Mouse (Mus musculus) kidney, embryonic 15.5 days (tissue): Measurements from ENCODE around the gene Zkscan14. TPM values are rescaled to one million over a fixed set of nuclear protein-coding genes. Genes with fewer than 3 reads are reported as not detected.
A peak's percentile ranks its signal among the peaks of the same experiment; 100 is the strongest.

Source experiments
- ATAC-seq: fragments of 200-750 bp; cut with Nextera tagmentation; replicated peaks from 2 replicates; pipeline ENCODE4 v1.8.0; 2017; ENCODE audit warnings: moderate TSS enrichment; ENCODE audit not compliant: low FRiP score
- H3K27ac ChIP-seq: fragments of 300-500 bp; sonication (generic); 2 replicates; pipeline ENCODE4 v1.5.1; 2015; ENCODE audit warnings: mild to moderate bottlenecking, inconsistent platforms
- H3K27me3 ChIP-seq: fragments of 300-500 bp; sonication (generic); 2 replicates; pipeline ENCODE4 v1.6.1; 2015; ENCODE audit warnings: inconsistent platforms
- H3K36me3 ChIP-seq: fragments of 300-500 bp; sonication (generic); 2 replicates; pipeline ENCODE4 v1.6.1; 2015; ENCODE audit warnings: inconsistent platforms
- H3K4me1 ChIP-seq: fragments of 300-500 bp; sonication (generic); 2 replicates; pipeline ENCODE4 v1.6.1; 2015; ENCODE audit warnings: inconsistent platforms
- H3K4me2 ChIP-seq: fragments of 300-500 bp; sonication (generic); 2 replicates; pipeline ENCODE4 v1.6.1; 2015; ENCODE audit warnings: moderate library complexity, mild to moderate bottlenecking, inconsistent platforms
- H3K4me3 ChIP-seq: fragments of 300-500 bp; sonication (generic); replicated peaks from 2 replicates; pipeline ENCODE4 v1.5.1; 2015; ENCODE audit warnings: mild to moderate bottlenecking, inconsistent platforms
- H3K9ac ChIP-seq: fragments of 300-500 bp; sonication (generic); 2 replicates; pipeline ENCODE4 v1.6.1; 2015; ENCODE audit warnings: mild to moderate bottlenecking, inconsistent platforms
- H3K9me3 ChIP-seq: fragments of 300-500 bp; sonication (generic); replicated peaks from 2 replicates; pipeline ENCODE4 v1.6.1; 2016; ENCODE audit warnings: inconsistent platforms
- WGBS: fragments of 180-500 bp; shearing (Covaris S2); methylation state at CpG from one replicate; pipeline ENCODE4 v1.1.7; 2015; ENCODE audit warnings: mixed read lengths; 5-methylcytosine and 5-hydroxymethylcytosine counted together
- polyA plus RNA-seq: library from polyadenylated mRNA; unstranded; fragments of >200 nt; fragmentation: Nextera tagmentation; extraction: Ambion mirVana; gene quantifications from 2 replicates; pipeline ENCODE4 v1.2.1, GENCODE M21; 2015

Gene Zkscan14
- polyA plus RNA-seq, 1 experiment from 2014 or later: 9.9 TPM

DNA sequence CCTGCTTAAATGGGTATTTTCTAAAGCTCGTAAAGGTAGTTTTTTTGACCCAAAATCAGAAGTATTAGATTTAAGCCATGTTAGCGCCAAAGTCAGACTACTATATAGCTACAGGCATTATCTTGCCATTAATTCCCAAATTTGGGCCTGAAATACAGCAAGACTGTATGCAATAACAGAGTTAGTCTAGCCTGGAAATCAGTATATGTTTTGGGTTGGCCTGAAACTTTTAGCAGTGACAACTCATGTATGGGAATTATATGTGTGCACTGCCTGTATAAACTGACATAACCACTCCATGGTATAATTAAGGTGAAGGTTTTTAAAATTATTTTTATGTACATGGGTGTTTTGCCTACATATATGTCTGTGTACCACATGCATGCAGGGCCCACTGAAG lies 9.7 kb downstream of the Zkscan14 start, which contains the start of gene Atp5j2:
Gene Atp5j2 (minus strand): TSS at position 101 of the 400 bp plus-strand sequence.
- ATAC-seq: no peak
- H3K36me3 ChIP-seq: peaks cover 56% of the 10 kb centered on the region
- peak within 1 kb of the TSS; percentile 92 for H3K9ac ChIP-seq
- WGBS: 95% methylated on average over 2 of the region's 2 CpGs
- H3K4me3 ChIP-seq: peak within 1 kb of the TSS; percentile 81
- no peaks in the 10 kb centered on the region for H3K9me3 ChIP-seq
- no peaks in the 10 kb centered on the region for H3K27me3 ChIP-seq
- peaks cover 20% of the 10 kb centered on the region for H3K4me1 ChIP-seq
- H3K27ac ChIP-seq: peak within 1 kb of the TSS; percentile 86
- H3K4me2 ChIP-seq: peak within 1 kb of the TSS; percentile 73

DNA sequence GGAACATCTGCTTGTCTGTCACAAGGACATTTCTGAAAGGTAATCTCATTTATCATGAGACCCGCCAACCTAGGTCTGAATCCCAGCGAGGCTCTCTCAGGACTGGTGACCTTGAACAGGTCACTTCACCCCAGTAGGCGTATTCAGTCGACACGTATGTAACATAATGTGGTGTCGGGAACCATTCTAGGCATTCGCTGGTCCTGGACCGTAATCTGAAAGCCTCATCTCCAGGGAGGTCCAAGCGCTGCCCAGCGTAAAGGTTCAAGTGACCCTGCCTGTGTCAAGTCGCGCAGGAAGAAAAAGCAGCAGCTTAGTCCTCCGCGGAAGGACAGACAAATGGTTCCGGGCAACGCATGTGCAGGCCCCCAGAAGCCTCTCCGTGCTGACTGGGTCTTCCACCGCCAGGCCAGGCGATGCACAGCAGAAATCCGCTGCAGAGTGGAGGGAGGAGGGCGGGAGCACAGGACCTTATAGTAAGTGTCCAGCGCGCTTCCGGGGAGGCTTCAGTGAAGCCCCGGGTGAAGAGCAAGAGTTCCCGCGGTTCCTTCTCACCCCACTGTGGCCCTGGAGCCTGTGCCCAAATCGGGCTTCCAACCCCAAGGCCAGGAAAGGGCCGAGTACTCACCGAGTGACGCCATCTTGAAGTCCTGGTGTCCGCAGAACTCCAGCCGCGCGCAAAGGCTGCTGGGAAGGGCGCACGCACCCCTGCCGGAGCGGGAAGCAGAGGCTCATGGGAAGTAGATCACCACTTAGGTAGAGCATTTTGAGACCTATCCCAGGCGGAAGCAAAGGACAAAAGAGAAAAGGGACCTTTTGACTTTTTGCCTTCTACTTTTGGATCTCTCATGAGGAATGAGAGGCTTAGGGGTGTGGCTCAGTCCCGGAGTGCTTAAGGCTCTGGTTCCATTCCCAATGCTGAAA lies 10.5 kb downstream of the Zkscan14 start:
- WGBS: under 1% methylated on average over 41 of the region's 41 CpGs
- Histone ChIP-seq H3K4me3 (peak overlapping the region; percentile 81), H3K9me3 (no peaks in the 10 kb centered on the region), H3K27ac (peak overlapping the region; percentile 86), H3K36me3 (peaks cover 58% of the 10 kb centered on the region), H3K9ac (peak overlapping the region; percentile 92), H3K4me1 (peaks cover 20% of the 10 kb centered on the region), H3K27me3 (no peaks in the 10 kb centered on the region), H3K4me2 (peak overlapping the region; percentile 73)
- ATAC-seq: peak; percentile 92

GRCm38 (mm10) chr5:145190373-145190772 lies 11.3 kb downstream of the Zkscan14 start:
- no peaks in the 10 kb centered on the region for H3K9me3 ChIP-seq
- H3K27me3 ChIP-seq: no peaks in the 10 kb centered on the region
- WGBS: 43% methylated on average over 5 of the region's 5 CpGs
- H3K9ac ChIP-seq: peak overlapping the region; percentile 92
- peak overlapping the region; percentile 81 for H3K4me3 ChIP-seq
- peaks cover 20% of the 10 kb centered on the region for H3K4me1 ChIP-seq
- H3K27ac ChIP-seq: no peak overlapping the region
- peak overlapping the region; percentile 73 for H3K4me2 ChIP-seq
- peaks cover 58% of the 10 kb centered on the region for H3K36me3 ChIP-seq
- no peak for ATAC-seq

DNA sequence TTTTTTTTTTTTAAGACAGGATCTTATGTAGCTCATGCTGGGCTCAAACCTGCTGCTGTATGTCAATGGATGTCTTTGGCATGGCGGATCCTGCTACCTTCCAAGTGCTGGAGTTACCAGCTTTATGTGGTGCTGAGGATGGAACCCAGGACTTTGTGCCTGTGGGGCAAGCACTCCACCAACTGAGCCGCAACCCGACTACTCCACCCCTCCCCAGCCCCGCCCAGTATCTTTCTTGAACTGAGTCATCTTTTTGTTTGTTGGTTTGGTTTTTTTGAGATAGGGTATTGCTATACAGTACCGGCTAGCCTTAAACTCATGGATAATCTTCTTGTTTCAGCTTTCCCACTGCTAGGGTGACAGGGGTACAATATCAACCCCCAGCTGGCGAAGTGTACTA lies 12.3 kb downstream of the Zkscan14 start:
- ATAC-seq: no peak
- Histone ChIP-seq H3K4me2 (no peak overlapping the region), H3K4me3 (no peak overlapping the region), H3K27ac (no peak overlapping the region), H3K27me3 (no peaks in the 10 kb centered on the region), H3K36me3 (peaks cover 58% of the 10 kb centered on the region), H3K9me3 (no peaks in the 10 kb centered on the region), H3K4me1 (peaks cover 20% of the 10 kb centered on the region), H3K9ac (no peak overlapping the region)
- 93% methylated on average over 6 of the region's 6 CpGs for WGBS

DNA sequence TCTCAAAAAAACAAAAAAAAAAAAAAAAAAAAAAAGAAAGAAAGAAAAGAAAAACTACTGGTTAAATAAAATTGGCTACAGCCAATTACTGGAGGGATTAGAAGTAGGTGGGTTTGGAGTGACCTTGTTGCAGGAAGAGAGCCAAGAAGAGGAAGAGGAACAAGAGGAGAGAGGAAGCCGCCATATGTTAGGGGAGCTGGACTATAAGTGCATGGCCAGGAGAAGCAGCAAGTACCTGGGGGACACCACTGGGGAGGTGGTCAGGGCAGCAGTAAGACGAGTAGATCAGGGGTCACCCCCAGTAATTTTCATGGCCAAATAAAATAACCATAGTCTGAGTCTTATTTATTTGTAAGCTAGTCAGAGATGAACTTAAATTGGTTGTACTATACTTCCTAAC lies 16.4 kb downstream of the Zkscan14 start:
- H3K9me3 ChIP-seq: no peaks in the 10 kb centered on the region
- 92% methylated on average over 2 of the region's 2 CpGs for WGBS
- peaks cover 11% of the 10 kb centered on the region for H3K4me1 ChIP-seq

GRCm38 (mm10) chr5:145178461-145178980 lies 23.1 kb downstream of the Zkscan14 start:
- Histone ChIP-seq H3K27ac (no peak overlapping the region), H3K27me3 (no peaks in the 10 kb centered on the region), H3K9me3 (no peaks in the 10 kb centered on the region), H3K9ac (no peak overlapping the region), H3K4me3 (no peak overlapping the region), H3K36me3 (peaks cover 100% of the 10 kb centered on the region), H3K4me2 (no peak overlapping the region), H3K4me1 (no peaks in the 10 kb centered on the region)
- WGBS: 77% methylated on average over 18 of the region's 18 CpGs
- ATAC-seq: no peak

More for the DNA sequence above, 16.4 kb downstream of the Zkscan14 start:
- Histone ChIP-seq H3K36me3 (peaks cover 91% of the 10 kb centered on the region), H3K27ac (no peak overlapping the region), H3K4me2 (no peak overlapping the region), H3K4me3 (no peak overlapping the region), H3K9ac (no peak overlapping the region), H3K27me3 (no peaks in the 10 kb centered on the region)
- ATAC-seq: no peak

DNA sequence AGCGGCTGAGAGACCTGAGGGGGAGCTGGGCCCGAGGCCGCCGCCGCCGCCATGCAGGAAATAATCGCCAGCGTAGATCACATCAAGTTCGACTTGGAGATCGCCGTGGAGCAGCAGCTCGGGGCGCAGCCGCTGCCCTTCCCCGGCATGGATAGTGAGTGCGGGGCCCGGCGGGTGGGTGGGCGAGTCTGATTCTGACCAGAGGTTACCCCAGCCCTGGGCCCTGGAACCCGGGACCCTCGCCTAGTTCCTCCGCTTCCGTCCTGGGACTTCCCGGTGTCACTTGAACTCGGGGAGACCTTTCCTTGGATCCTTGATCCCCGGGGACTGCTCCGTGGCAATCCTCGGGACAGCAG lies 34.4 kb downstream of the Zkscan14 start:
- peaks cover 48% of the 10 kb centered on the region for H3K36me3 ChIP-seq
- H3K9me3 ChIP-seq: no peaks in the 10 kb centered on the region
- peak overlapping the region; percentile 90 for H3K27ac ChIP-seq
- WGBS: under 1% methylated on average over 27 of the region's 28 CpGs
- peak overlapping the region; percentile 98 for H3K4me3 ChIP-seq
- peaks cover 37% of the 10 kb centered on the region for H3K4me1 ChIP-seq
- ATAC-seq: peak; percentile 65
- peak overlapping the region; percentile 85 for H3K4me2 ChIP-seq
- H3K9ac ChIP-seq: peak overlapping the region; percentile 94
- no peaks in the 10 kb centered on the region for H3K27me3 ChIP-seq

GRCm38 (mm10) chr5:145166536-145167305 lies 34.9 kb downstream of the Zkscan14 start, which contains the start of the genes Ptcd1 and Cpsf4:
Ptcd1 (minus strand) TSS chr5:145167108.
Cpsf4 (plus strand) TSS chr5:145167213.
- H3K27me3 ChIP-seq: no peaks in the 10 kb centered on the region
- WGBS: under 1% methylated on average over 51 of the region's 51 CpGs
- peak within 1 kb of the TSS; percentile 98 for H3K4me3 ChIP-seq
- peak within 1 kb of the TSS; percentile 94 for H3K9ac ChIP-seq
- H3K4me1 ChIP-seq: peaks cover 37% of the 10 kb centered on the region
- peak; percentile 96 for ATAC-seq
- peaks cover 48% of the 10 kb centered on the region for H3K36me3 ChIP-seq
- H3K27ac ChIP-seq: peak within 1 kb of the TSS; percentile 90
- H3K4me2 ChIP-seq: peak within 1 kb of the TSS; percentile 85
- H3K9me3 ChIP-seq: no peaks in the 10 kb centered on the region

DNA sequence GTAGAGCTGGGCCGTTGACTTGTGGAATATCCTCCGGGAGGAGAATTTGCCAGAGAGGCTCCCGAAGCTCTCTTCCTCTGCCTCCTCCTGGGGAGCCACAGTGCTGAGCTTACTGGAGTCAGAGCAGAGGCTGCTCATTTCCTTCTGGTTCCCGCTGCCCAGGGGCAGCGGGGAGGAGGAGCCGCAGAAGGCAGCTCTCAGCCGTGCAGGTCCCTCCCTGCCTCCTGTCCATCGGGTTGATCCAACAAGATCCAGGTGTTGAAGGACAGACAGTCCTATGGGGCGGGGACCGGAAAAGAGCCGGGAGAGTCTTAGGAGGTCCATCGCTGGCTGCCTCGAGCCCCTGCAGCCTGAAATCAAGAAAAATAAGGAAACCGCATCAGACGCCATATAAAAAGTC lies 36.5 kb downstream of the Zkscan14 start:
- peaks cover 37% of the 10 kb centered on the region for H3K4me1 ChIP-seq
- no peak overlapping the region for H3K4me3 ChIP-seq
- 86% methylated on average over 15 of the region's 15 CpGs for WGBS
- ATAC-seq: no peak
- H3K27me3 ChIP-seq: no peaks in the 10 kb centered on the region
- no peaks in the 10 kb centered on the region for H3K9me3 ChIP-seq
- no peak overlapping the region for H3K9ac ChIP-seq
- no peak overlapping the region; the same call in 1 of the 2 replicates for H3K27ac ChIP-seq
- H3K36me3 ChIP-seq: peaks cover 48% of the 10 kb centered on the region
- H3K4me2 ChIP-seq: no peak overlapping the region

GRCm38 (mm10) chr5:145164710-145165109 lies 37.0 kb downstream of the Zkscan14 start:
- H3K4me3 ChIP-seq: no peak overlapping the region
- peaks cover 37% of the 10 kb centered on the region for H3K4me1 ChIP-seq
- H3K9me3 ChIP-seq: no peaks in the 10 kb centered on the region
- no peak for ATAC-seq
- H3K4me2 ChIP-seq: peak overlapping the region; percentile 24; the same call in 1 of the 2 replicates
- H3K36me3 ChIP-seq: peaks cover 49% of the 10 kb centered on the region
- H3K27ac ChIP-seq: no peak overlapping the region; the same call in 1 of the 2 replicates
- no peak overlapping the region for H3K9ac ChIP-seq
- 51% methylated on average over 3 of the region's 3 CpGs for WGBS
- H3K27me3 ChIP-seq: no peaks in the 10 kb centered on the region

DNA sequence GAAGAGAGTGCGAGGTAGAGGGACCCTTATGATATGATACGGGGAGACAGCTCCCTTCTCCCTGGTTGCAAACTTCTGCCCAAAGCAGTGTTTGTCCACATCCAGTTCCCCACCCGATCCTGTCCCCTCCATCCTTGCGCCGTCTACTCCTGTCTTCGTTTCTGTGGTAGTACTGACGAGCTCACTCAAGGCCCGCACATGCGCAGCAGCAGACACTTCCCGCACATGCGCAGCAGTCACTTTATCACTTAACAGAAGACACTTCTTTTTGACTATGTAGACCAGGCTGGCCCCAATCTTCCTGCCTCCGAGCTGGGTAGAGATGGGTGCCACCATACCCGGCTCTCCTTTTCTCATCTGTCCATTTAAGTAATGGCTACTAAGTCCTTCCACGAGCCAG lies 40.3 kb downstream of the Zkscan14 start:
- Histone ChIP-seq H3K9me3 (no peaks in the 10 kb centered on the region), H3K4me3 (no peak overlapping the region)

More for the DNA sequence above, 40.3 kb downstream of the Zkscan14 start:
- peaks cover 22% of the 10 kb centered on the region for H3K4me1 ChIP-seq
- peaks cover 77% of the 10 kb centered on the region for H3K36me3 ChIP-seq
- H3K27ac ChIP-seq: no peak overlapping the region
- WGBS: 96% methylated on average over 14 of the region's 14 CpGs
- no peaks in the 10 kb centered on the region for H3K27me3 ChIP-seq
- no peak for ATAC-seq
- no peak overlapping the region for H3K4me2 ChIP-seq
- H3K9ac ChIP-seq: no peak overlapping the region
